Mouse (Mus musculus) layer of hippocampus, postnatal 10 days (tissue): ENCODE data around the gene Hes3. TPM values are rescaled to one million over a fixed set of nuclear protein-coding genes. Genes with fewer than 3 reads are reported as not detected.
A peak's percentile ranks its signal among the peaks of the same experiment; 100 is the strongest.

Source experiments
- DNase-seq, 2 experiments: peaks; one replicate each; pipeline ENCODE4 v3.0.0; 2021; ENCODE audit warnings: low spot score in 2 of 2
- total RNA-seq, 2 experiments: library from RNA; stranded (reverse); gene quantifications; 2 replicates each; pipeline ENCODE4 v1.2.3; 2021

The Hes3 gene
- total RNA-seq, 2 experiments from 2014 or later, result not detected

- DNase-seq, result no peak
These were observed 31.0 kb downstream of the Hes3 start for GRCm38 (mm10) chr4:152260451-152260850.

GRCm38 (mm10) chr4:152257070-152257469, 34.4 kb downstream of the Hes3 start:
- peak; percentile 72 to 77 for DNase-seq

GRCm38 (mm10) chr4:152253183-152253759, 38.2 kb downstream of the Hes3 start:
- no peak for DNase-seq

- no peak for DNase-seq
These were observed 40.8 kb downstream of the Hes3 start for GRCm38 (mm10) chr4:152250615-152251014.

GRCm38 (mm10) chr4:152247195-152247594, 44.3 kb downstream of the Hes3 start:
- DNase-seq, result no peak

- peak in 1 of 2 experiments; percentile 44 for DNase-seq
These were observed 45.5 kb downstream of the Hes3 start for GRCm38 (mm10) chr4:152246011-152246410.

- DNase-seq, result no peak
These were observed 46.6 kb downstream of the Hes3 start for GRCm38 (mm10) chr4:152244545-152245522.

- no peak for DNase-seq
These were observed 47.5 kb downstream of the Hes3 start for GRCm38 (mm10) chr4:152243969-152244368.

- DNase-seq, result no peak
These were observed 48.1 kb downstream of the Hes3 start for GRCm38 (mm10) chr4:152243241-152243891.

- DNase-seq, result no peak
These were observed 51.5 kb downstream of the Hes3 start for GRCm38 (mm10) chr4:152239974-152240373.

Other genes starting within 250 kb of the Hes3 start
- gene Plekhg5, start 219.2 kb downstream of the Hes3 start, total RNA-seq, result 10 to 100 TPM; 76.0 to 79.6 TPM
- 10 to 100 TPM; 14.0 to 15.1 TPM for gene Tnfrsf25, start 175.7 kb downstream of the Hes3 start, total RNA-seq
- gene Espn, start 139.3 kb downstream of the Hes3 start, total RNA-seq, result under 1 TPM; 0.62 to 0.78 TPM
- gene Hes2, start 132.8 kb downstream of the Hes3 start, total RNA-seq, result not detected
- 100 to 1,000 TPM; 426 to 431 TPM for gene Acot7, start 113.5 kb downstream of the Hes3 start, total RNA-seq
- 10 to 100 TPM; 21.4 to 23.1 TPM for gene Gpr153, start 17.4 kb downstream of the Hes3 start, total RNA-seq
- gene Icmt, start 5.6 kb upstream of the Hes3 start, total RNA-seq, result 10 to 100 TPM; 27.9 to 33.9 TPM
- gene Rnf207, start 27.3 kb upstream of the Hes3 start, total RNA-seq, result 1 to 10 TPM; 3.1 to 4.0 TPM
- gene Rpl22, start 34.1 kb upstream of the Hes3 start, total RNA-seq, result 100 to 1,000 TPM; 283 to 319 TPM
- gene Chd5, start 47.0 kb upstream of the Hes3 start, total RNA-seq, result 100 to 1,000 TPM; 189 to 192 TPM
- gene Nphp4, start 185.0 kb upstream of the Hes3 start, total RNA-seq, result 10 to 100 TPM; 21.3 to 22.4 TPM
- 100 to 1,000 TPM; 233 to 258 TPM for gene Kcnab2, start 186.2 kb upstream of the Hes3 start, total RNA-seq